Mouse (Mus musculus): ENCODE measurements around the gene Qars. TPM values are rescaled to one million over a fixed set of nuclear protein-coding genes. Genes with fewer than 3 reads are reported as not detected.

The Qars gene
- polyA plus RNA-seq, 1 experiment from 2014 or later = 70.1 TPM

- no peaks in the 10 kb centered on the region for H3K4me1 ChIP-seq (replicated peaks)
- H3K9ac ChIP-seq = no peak overlapping the region
- WGBS = 91% methylated on average over 3 of the region's 3 CpGs
- ATAC-seq (ENCODE audit: insufficient number of reproducible peaks, low FRiP score) = no peak
- H3K4me3 ChIP-seq = no peak overlapping the region
- H3K4me2 ChIP-seq = no peak overlapping the region
- H3K27ac ChIP-seq (ENCODE audit: poor library complexity, severe bottlenecking) = no peak overlapping the region
- no peaks in the 10 kb centered on the region for H3K27me3 ChIP-seq (replicated peaks)
- no peaks in the 10 kb centered on the region for H3K9me3 ChIP-seq (replicated peaks)
- peaks cover 92% of the 10 kb centered on the region for H3K36me3 ChIP-seq
Measured at GRCm38 (mm10) chr9:108545986-108546385, 38.5 kb downstream of the Qars start.

- H3K36me3 ChIP-seq = peaks cover 88% of the 10 kb centered on the region
- no peak overlapping the region for H3K4me2 ChIP-seq
- 0 out of 2 replicates have a peak, but pooled peaks cover 2% of the 10 kb centered on the region for H3K4me1 ChIP-seq (replicated peaks)
- H3K27me3 ChIP-seq (replicated peaks) = no peaks in the 10 kb centered on the region
- 91% methylated on average over 1 of the region's 1 CpGs for WGBS
- H3K4me3 ChIP-seq = no peak overlapping the region
- H3K9me3 ChIP-seq (replicated peaks) = no peaks in the 10 kb centered on the region
- H3K27ac ChIP-seq (ENCODE audit: poor library complexity, severe bottlenecking) = no peak overlapping the region
- no peak overlapping the region for H3K9ac ChIP-seq
- no peak for ATAC-seq (ENCODE audit: insufficient number of reproducible peaks, low FRiP score)
Measured at GRCm38 (mm10) chr9:108546875-108547274, 39.4 kb downstream of the Qars start.

GRCm38 (mm10) chr9:108559169-108559568 lies 51.7 kb downstream of the Qars start:
- Histone ChIP-seq H3K9me3 (replicated peaks) (no peaks in the 10 kb centered on the region), H3K4me1 (replicated peaks) (peaks cover 10% of the 10 kb centered on the region), H3K27ac (ENCODE audit: poor library complexity, severe bottlenecking) (0 out of 2 replicates have a peak overlapping the region, but pooled peaks have one; percentile 23), H3K4me3 (no peak overlapping the region), H3K4me2 (no peak overlapping the region), H3K9ac (no peak overlapping the region), H3K27me3 (replicated peaks) (no peaks in the 10 kb centered on the region), H3K36me3 (peaks cover 78% of the 10 kb centered on the region)
- 83% methylated on average over 4 of the region's 4 CpGs for WGBS
- no peak for ATAC-seq (ENCODE audit: insufficient number of reproducible peaks, low FRiP score)

- peaks cover 10% of the 10 kb centered on the region for H3K4me1 ChIP-seq (replicated peaks)
- peak within 1 kb of the TSS; percentile 92 for H3K4me2 ChIP-seq
- peak within 1 kb of the TSS; percentile 68 for H3K27ac ChIP-seq (ENCODE audit: poor library complexity, severe bottlenecking)
- WGBS = under 1% methylated on average over 53 of the region's 53 CpGs
- H3K4me3 ChIP-seq = peak within 1 kb of the TSS; percentile 64
- H3K9ac ChIP-seq = peak within 1 kb of the TSS; percentile 86
- ATAC-seq (ENCODE audit: insufficient number of reproducible peaks, low FRiP score) = peak; percentile 99
- H3K36me3 ChIP-seq = peaks cover 83% of the 10 kb centered on the region
- no peaks in the 10 kb centered on the region for H3K9me3 ChIP-seq (replicated peaks)
- no peaks in the 10 kb centered on the region for H3K27me3 ChIP-seq (replicated peaks)
Measured at GRCm38 (mm10) chr9:108560227-108560841, 52.8 kb downstream of the Qars start, which contains the start of gene Impdh2. Gene Impdh2 (plus strand): TSS chr9:108560286.

- Histone ChIP-seq H3K27me3 (replicated peaks) (no peaks in the 10 kb centered on the region), H3K9me3 (replicated peaks) (no peaks in the 10 kb centered on the region), H3K4me3 (no peak overlapping the region), H3K27ac (ENCODE audit: poor library complexity, severe bottlenecking) (no peak overlapping the region), H3K36me3 (peaks cover 59% of the 10 kb centered on the region), H3K4me1 (replicated peaks) (peaks cover 27% of the 10 kb centered on the region), H3K4me2 (no peak overlapping the region), H3K9ac (no peak overlapping the region)
- ATAC-seq (ENCODE audit: insufficient number of reproducible peaks, low FRiP score) = no peak
- 88% methylated on average over 8 of the region's 8 CpGs for WGBS
Measured at GRCm38 (mm10) chr9:108563671-108564070, 56.2 kb downstream of the Qars start.

- Histone ChIP-seq H3K27ac (ENCODE audit: poor library complexity, severe bottlenecking) (no peak overlapping the region), H3K9ac (no peak overlapping the region), H3K4me2 (no peak overlapping the region), H3K4me1 (replicated peaks) (peaks cover 32% of the 10 kb centered on the region), H3K27me3 (replicated peaks) (no peaks in the 10 kb centered on the region), H3K36me3 (peaks cover 54% of the 10 kb centered on the region), H3K4me3 (no peak overlapping the region), H3K9me3 (replicated peaks) (no peaks in the 10 kb centered on the region)
- ATAC-seq (ENCODE audit: insufficient number of reproducible peaks, low FRiP score) = no peak
- WGBS = 79% methylated on average over 7 of the region's 7 CpGs
Measured at GRCm38 (mm10) chr9:108564131-108564530, 56.6 kb downstream of the Qars start.

Other genes starting within 250 kb of the Qars start
- gene Dag1, start 243.7 kb upstream of the Qars start, polyA plus RNA-seq (2016; fragmentation: Nextera tagmentation; extraction: Ambion mirVana) = 188 and 200 TPM in 2 replicates
- 22.5 and 22.6 TPM in 2 replicates for gene Nicn1, start 217.3 kb upstream of the Qars start, polyA plus RNA-seq (2016; fragmentation: Nextera tagmentation; extraction: Ambion mirVana)
- gene Amt, start 210.9 kb upstream of the Qars start, polyA plus RNA-seq (2016; fragmentation: Nextera tagmentation; extraction: Ambion mirVana) = 11.7 and 13.3 TPM in 2 replicates
- gene Rhoa, start 201.6 kb upstream of the Qars start, polyA plus RNA-seq (2016; fragmentation: Nextera tagmentation; extraction: Ambion mirVana) = 348 and 367 TPM in 2 replicates
- gene Tcta, start 201.5 kb upstream of the Qars start, polyA plus RNA-seq (2016; fragmentation: Nextera tagmentation; extraction: Ambion mirVana) = 31.2 and 35.3 TPM in 2 replicates
- gene Gpx1, start 168.8 kb upstream of the Qars start, polyA plus RNA-seq (2016; fragmentation: Nextera tagmentation; extraction: Ambion mirVana) = 1,088 and 1,118 TPM in 2 replicates
- gene Usp4, start 159.9 kb upstream of the Qars start, polyA plus RNA-seq (2016; fragmentation: Nextera tagmentation; extraction: Ambion mirVana) = 93.2 and 98.3 TPM in 2 replicates
- gene 1700102P08Rik, start 114.9 kb upstream of the Qars start, polyA plus RNA-seq (2016; fragmentation: Nextera tagmentation; extraction: Ambion mirVana) = 0.40 and 0.55 TPM in 2 replicates
- 1.0 and 1.5 TPM in 2 replicates for gene Ccdc36, start 79.2 kb upstream of the Qars start, polyA plus RNA-seq (2016; fragmentation: Nextera tagmentation; extraction: Ambion mirVana)
- not detected in 2 replicates for gene BC048562, start 71.2 kb upstream of the Qars start, polyA plus RNA-seq (2016; fragmentation: Nextera tagmentation; extraction: Ambion mirVana)
- gene Ccdc71, start 47.2 kb upstream of the Qars start, polyA plus RNA-seq (2016; fragmentation: Nextera tagmentation; extraction: Ambion mirVana) = 39.1 and 39.2 TPM in 2 replicates
- gene Klhdc8b, start 46.1 kb upstream of the Qars start, polyA plus RNA-seq (2016; fragmentation: Nextera tagmentation; extraction: Ambion mirVana) = 96.5 and 99.1 TPM in 2 replicates
- gene Lamb2, start 28.0 kb upstream of the Qars start, polyA plus RNA-seq (2016; fragmentation: Nextera tagmentation; extraction: Ambion mirVana) = 67.2 and 68.6 TPM in 2 replicates
- gene Usp19, start 17.1 kb upstream of the Qars start, polyA plus RNA-seq (2016; fragmentation: Nextera tagmentation; extraction: Ambion mirVana) = 78.0 and 84.2 TPM in 2 replicates
- 108 and 115 TPM in 2 replicates for gene Qrich1, start 9.1 kb downstream of the Qars start, polyA plus RNA-seq (2016; fragmentation: Nextera tagmentation; extraction: Ambion mirVana)
- 105 and 115 TPM in 2 replicates for gene Impdh2, start 52.6 kb downstream of the Qars start, polyA plus RNA-seq (2016; fragmentation: Nextera tagmentation; extraction: Ambion mirVana)
- gene Ndufaf3, start 59.7 kb downstream of the Qars start, polyA plus RNA-seq (2016; fragmentation: Nextera tagmentation; extraction: Ambion mirVana) = 49.9 and 55.5 TPM in 2 replicates
- 89.4 and 91.4 TPM in 2 replicates for gene Dalrd3, start 62.2 kb downstream of the Qars start, polyA plus RNA-seq (2016; fragmentation: Nextera tagmentation; extraction: Ambion mirVana)
- gene Wdr6, start 71.0 kb downstream of the Qars start, polyA plus RNA-seq (2016; fragmentation: Nextera tagmentation; extraction: Ambion mirVana) = 79.4 and 80.8 TPM in 2 replicates
- 18.9 and 21.2 TPM in 2 replicates for gene P4htm, start 90.0 kb downstream of the Qars start, polyA plus RNA-seq (2016; fragmentation: Nextera tagmentation; extraction: Ambion mirVana)
- gene Arih2, start 141.7 kb downstream of the Qars start, polyA plus RNA-seq (2016; fragmentation: Nextera tagmentation; extraction: Ambion mirVana) = 49.1 and 49.7 TPM in 2 replicates
- 57.1 and 59.3 TPM in 2 replicates for gene Slc25a20, start 154.4 kb downstream of the Qars start, polyA plus RNA-seq (2016; fragmentation: Nextera tagmentation; extraction: Ambion mirVana)
- 41.8 and 44.0 TPM in 2 replicates for gene Prkar2a, start 181.6 kb downstream of the Qars start, polyA plus RNA-seq (2016; fragmentation: Nextera tagmentation; extraction: Ambion mirVana)